Comparison of ENCODE assay signal across 18 mouse cellular contexts in genomic region chr12:80878653-80879052, GRCm38 (mm10).
DNase-seq lines count a peak whose midpoint lies in the region; ATAC-seq and TF ChIP-seq lines count a peak whose summit lies in the region.
"Had no signal": no experiment of that assay in that cellular context is flagged by ENCODE, and none has a peak within 500 bp of the region (broad histone marks: within the 10 kb centered on the region; RNA-seq: fewer than 3 reads in every experiment).

No protein-coding gene starts in this region.

- no peaks in the 10 kb centered on the region for H3K27me3 ChIP-seq in heart, embryonic 13.5 days (replicated peaks)
- H3K27me3 ChIP-seq in heart, embryonic 11.5 days (ENCODE audit: control insufficient read depth, insufficient read depth, low read length): no peaks in the 10 kb centered on the region
- no peaks in the 10 kb centered on the region for H3K27me3 ChIP-seq in midbrain, embryonic 11.5 days (ENCODE audit: control insufficient read depth, insufficient read depth, low read length)
- H3K27me3 ChIP-seq in midbrain, embryonic 16.5 days (ENCODE audit: control insufficient read depth, insufficient read depth, low read depth, low read length): no peaks in the 10 kb centered on the region
- H3K27me3 ChIP-seq in stomach, postnatal 0 days (ENCODE audit: control insufficient read depth, insufficient read depth, low read length): no peaks in the 10 kb centered on the region
- H3K27me3 ChIP-seq: hindbrain, embryonic 15.5 days; lung, embryonic 15.5 days; neural tube, embryonic 13.5 days had no signal

- H3K4me1 ChIP-seq in heart, embryonic 13.5 days: peaks cover 28% of the 10 kb centered on the region
- peaks cover 11% of the 10 kb centered on the region for H3K4me1 ChIP-seq in heart, embryonic 11.5 days (ENCODE audit: control insufficient read depth, insufficient read depth, low read length)
- H3K4me1 ChIP-seq in midbrain, embryonic 11.5 days (ENCODE audit: control insufficient read depth, insufficient read depth, low read length): no peaks in the 10 kb centered on the region
- no peaks in the 10 kb centered on the region for H3K4me1 ChIP-seq in midbrain, embryonic 16.5 days (ENCODE audit: control insufficient read depth, insufficient read depth, low read length)
- 0 out of 2 replicates have a peak, but pooled peaks cover 3% of the 10 kb centered on the region for H3K4me1 ChIP-seq in stomach, postnatal 0 days (replicated peaks; ENCODE audit: control insufficient read depth, insufficient read depth)

- no peak for ATAC-seq in heart, embryonic 13.5 days (ENCODE audit: extremely low read depth, insufficient number of reproducible peaks, low FRiP score, low TSS enrichment)
- ATAC-seq in heart, embryonic 11.5 days (replicated peaks; ENCODE audit: insufficient number of reproducible peaks, low FRiP score, low TSS enrichment): no peak
- no peak for ATAC-seq in midbrain, embryonic 11.5 days (ENCODE audit: low FRiP score)
- no peak for ATAC-seq in midbrain, embryonic 16.5 days
- ATAC-seq in stomach, postnatal 0 days (ENCODE audit: low FRiP score, low TSS enrichment): no peak
- ATAC-seq: forebrain, postnatal 0 days had no signal

- no peak overlapping the region for H3K4me2 ChIP-seq in heart, embryonic 13.5 days
- H3K4me2 ChIP-seq in heart, embryonic 11.5 days: no peak overlapping the region
- no peak overlapping the region for H3K4me2 ChIP-seq in midbrain, embryonic 11.5 days
- no peak overlapping the region for H3K4me2 ChIP-seq in midbrain, embryonic 16.5 days (ENCODE audit: low read length)
- H3K4me2 ChIP-seq in stomach, postnatal 0 days (replicated peaks; ENCODE audit: low read depth): no peak overlapping the region
- H3K4me2 ChIP-seq: hindbrain, embryonic 15.5 days; lung, embryonic 15.5 days; neural tube, embryonic 13.5 days had no signal

- no peaks in the 10 kb centered on the region for H3K9me3 ChIP-seq in heart, embryonic 13.5 days
- no peaks in the 10 kb centered on the region for H3K9me3 ChIP-seq in heart, embryonic 11.5 days (replicated peaks; ENCODE audit: control insufficient read depth, low read length)
- no peaks in the 10 kb centered on the region for H3K9me3 ChIP-seq in midbrain, embryonic 11.5 days (ENCODE audit: control insufficient read depth, low read length)
- no peaks in the 10 kb centered on the region for H3K9me3 ChIP-seq in midbrain, embryonic 16.5 days (replicated peaks; ENCODE audit: control insufficient read depth, low read length, poor library complexity, severe bottlenecking)
- no peaks in the 10 kb centered on the region for H3K9me3 ChIP-seq in stomach, postnatal 0 days (ENCODE audit: control insufficient read depth, low read length)
- H3K9me3 ChIP-seq: hindbrain, embryonic 15.5 days; lung, embryonic 15.5 days; neural tube, embryonic 13.5 days had no signal

- peaks cover 62% of the 10 kb centered on the region for H3K36me3 ChIP-seq in heart, embryonic 13.5 days
- peaks cover 9% of the 10 kb centered on the region; the same call in 1 of the 2 replicates for H3K36me3 ChIP-seq in heart, embryonic 11.5 days (ENCODE audit: control insufficient read depth, insufficient read depth, low read length)
- 0 out of 2 replicates have a peak, but pooled peaks cover 3% of the 10 kb centered on the region for H3K36me3 ChIP-seq in midbrain, embryonic 11.5 days (ENCODE audit: control insufficient read depth, insufficient read depth, low read length)
- H3K36me3 ChIP-seq in midbrain, embryonic 16.5 days (ENCODE audit: control insufficient read depth, insufficient read depth, low read length): peaks cover 14% of the 10 kb centered on the region
- H3K36me3 ChIP-seq in stomach, postnatal 0 days (ENCODE audit: control insufficient read depth, insufficient read depth, low read length): peaks cover 15% of the 10 kb centered on the region

- no peak for TF ChIP-seq EP300 in stomach, postnatal 0 days (optimal IDR thresholded peaks at IDR 0.05)

- 64% methylated on average over 3 of the region's 3 CpGs for whole genome bisulfite sequencing in heart, embryonic 13.5 days
- WGBS in heart, embryonic 11.5 days (ENCODE audit: insufficient replicate concordance): 86% methylated on average over 3 of the region's 3 CpGs
- WGBS in midbrain, embryonic 11.5 days: 76% methylated on average over 3 of the region's 3 CpGs
- WGBS in midbrain, embryonic 16.5 days: 80% methylated on average over 3 of the region's 3 CpGs
- WGBS in stomach, postnatal 0 days: 80% methylated on average over 3 of the region's 3 CpGs

- no peak overlapping the region for H3K4me3 ChIP-seq in heart, embryonic 13.5 days
- H3K4me3 ChIP-seq in heart, embryonic 11.5 days (ENCODE audit: low read depth, low read length): no peak overlapping the region
- no peak overlapping the region for H3K4me3 ChIP-seq in midbrain, embryonic 11.5 days (ENCODE audit: low read depth, low read length)
- no peak overlapping the region for H3K4me3 ChIP-seq in midbrain, embryonic 16.5 days (ENCODE audit: low read depth, low read length)
- no peak overlapping the region for H3K4me3 ChIP-seq in stomach, postnatal 0 days (ENCODE audit: low read depth, low read length)
- H3K4me3 ChIP-seq: erythroblast, embryonic 14.5 days; hindbrain, embryonic 15.5 days; lung, embryonic 15.5 days; neural tube, embryonic 13.5 days had no signal

- H3K27ac ChIP-seq in heart, embryonic 13.5 days (replicated peaks): peak overlapping the region; percentile 16; the same call in 1 of the 2 replicates
- H3K27ac ChIP-seq in heart, embryonic 11.5 days (ENCODE audit: low read depth, low read length): no peak overlapping the region
- H3K27ac ChIP-seq in midbrain, embryonic 11.5 days (ENCODE audit: low read depth, low read length): no peak overlapping the region
- no peak overlapping the region for H3K27ac ChIP-seq in midbrain, embryonic 16.5 days (ENCODE audit: low read length)
- peak overlapping the region; percentile 30; the same call in 1 of the 2 replicates for H3K27ac ChIP-seq in stomach, postnatal 0 days (replicated peaks)
- H3K27ac ChIP-seq: hindbrain, embryonic 15.5 days; neural tube, embryonic 13.5 days had no signal

- peak; percentile 51 for DNase-seq in cerebellum, adult 9-10 months
- DNase-seq in cerebellum, postnatal 36 days: no peak
- peak; percentile 62 for DNase-seq in midbrain, embryonic 11.5 days (ENCODE audit: low spot score, missing footprints)
- DNase-seq in stomach, postnatal 0 days (ENCODE audit: low spot score): no peak
- no peak for DNase-seq in yolk sac, embryonic 10.5 days (ENCODE audit: low spot score)
- DNase-seq: adrenal gland, postnatal 14 days; forebrain, postnatal 0 days; gastrocnemius, postnatal 10 days; liver; spleen, adult 18-20 months; thymus, postnatal 36 days had no signal

- TF ChIP-seq CTCF in stomach, postnatal 0 days (IDR thresholded peaks at IDR 0.05; ENCODE audit: low read depth): no peak

- no peak overlapping the region for H3K9ac ChIP-seq in heart, embryonic 13.5 days
- no peak overlapping the region for H3K9ac ChIP-seq in heart, embryonic 11.5 days (ENCODE audit: low read depth, low read length)
- H3K9ac ChIP-seq in midbrain, embryonic 11.5 days (ENCODE audit: low read length): no peak overlapping the region
- H3K9ac ChIP-seq in midbrain, embryonic 16.5 days (ENCODE audit: low read depth, low read length): no peak overlapping the region
- H3K9ac ChIP-seq in stomach, postnatal 0 days (ENCODE audit: low read length): no peak overlapping the region
- H3K9ac ChIP-seq: forebrain, postnatal 0 days; hindbrain, embryonic 15.5 days; lung, embryonic 15.5 days; neural tube, embryonic 13.5 days had no signal

Comparison
In these comparisons a context has a peak if more than half of its experiments do, and no peak if none do; other contexts are left out.
1. DNase-seq: peak in cerebellum, adult 9-10 months (single experiment) and midbrain, embryonic 11.5 days (single experiment); none in cerebellum, postnatal 36 days (0 of 2), stomach, postnatal 0 days (single experiment) and yolk sac, embryonic 10.5 days (single experiment).
2. H3K27ac ChIP-seq: peak in heart, embryonic 13.5 days (single experiment) and stomach, postnatal 0 days (single experiment); none in heart, embryonic 11.5 days (single experiment), midbrain, embryonic 11.5 days (single experiment) and midbrain, embryonic 16.5 days (single experiment).